Mouse (Mus musculus) left cerebral cortex, adult 18-20 months (tissue): Measurements from ENCODE around the gene Ceacam5. TPM values are rescaled to one million over a fixed set of nuclear protein-coding genes. Genes with fewer than 3 reads are reported as not detected.

Experiments
- DNase-seq, 2 experiments: peaks; one replicate each; pipeline ENCODE4 v3.0.0; 2021 to 2022; ENCODE audit warnings: low spot score in 2 of 2, mixed read lengths in 1 of 2
- long read RNA-seq, 2 experiments: library from polyadenylated mRNA; stranded (forward); transcript quantifications; one replicate each; pipeline ENCODE4 v2.0.0; 2021
- total RNA-seq, 2 experiments: library from RNA; stranded (reverse); gene quantifications; 2 replicates each; pipeline ENCODE4 v1.2.3; 2021

Ceacam5 gene
- not detected for total RNA-seq
- long read RNA-seq, experiment 1, result 0 reads
- long read RNA-seq, experiment 2, result 0 reads

GRCm38 (mm10) chr7:17712938-17713337, at the start of gene Ceacam5:
Gene Ceacam5, plus strand, starts transcription at chr7:17713238.
- DNase-seq, result no peak

Other genes starting within 250 kb of the Ceacam5 start
- not detected for gene Ceacam14, start 99.4 kb downstream of the Ceacam5 start, total RNA-seq
- gene Gm5155, start 158.5 kb downstream of the Ceacam5 start, total RNA-seq, result not detected